Mouse (Mus musculus) heart, embryonic 14.5 days (tissue): Measurements from ENCODE around the gene Fcgr1. TPM values are rescaled to one million over a fixed set of nuclear protein-coding genes. Genes with fewer than 3 reads are reported as not detected.
"Not testable (repeated sequence)": the region's sequence is repeated elsewhere in the genome, so short reads cannot be mapped to it uniquely, and the experiment has no call there.

Experiments
- ATAC-seq: fragments of 200-750 bp; cut with Nextera tagmentation; 2 replicates; pipeline ENCODE4 v1.8.0; 2017; ENCODE audit warnings: low read depth, moderate TSS enrichment; ENCODE audit not compliant: insufficient number of reproducible peaks, insufficient read depth, low FRiP score
- H3K27ac ChIP-seq, 2 experiments: fragments of 200-500 bp in 1 of 2; fragments of 300-500 bp in 1 of 2; sonication (generic) in 1 of 2; replicated peaks in 1 of 2; 2 replicates each; pipeline ENCODE4 v1.5.1; 2012 to 2014; ENCODE audit warnings: low read depth in 2 of 2, low read length in 2 of 2, control low read depth in 1 of 2, mild to moderate bottlenecking in 1 of 2, mixed read lengths in 1 of 2; ENCODE audit not compliant: control insufficient read depth in 1 of 2, insufficient read depth in 1 of 2
- H3K27me3 ChIP-seq: fragments of 300-500 bp; sonication (generic); 2 replicates; pipeline ENCODE4 v1.6.1; 2014; ENCODE audit warnings: mild to moderate bottlenecking, low read length, control low read depth; ENCODE audit not compliant: control insufficient read depth, insufficient read depth
- H3K36me3 ChIP-seq: fragments of 300-500 bp; sonication (generic); 2 replicates; pipeline ENCODE4 v1.6.1; 2014; ENCODE audit warnings: mild to moderate bottlenecking, control low read depth, low read length, mixed read lengths; ENCODE audit not compliant: control insufficient read depth, insufficient read depth
- H3K4me1 ChIP-seq, 2 experiments: fragments of 200-500 bp in 1 of 2; fragments of 300-500 bp in 1 of 2; sonication (generic) in 1 of 2; 2 replicates each; pipeline ENCODE4 v1.6.1; 2012 to 2014; ENCODE audit warnings: low read length in 2 of 2, control low read depth in 1 of 2, mixed read lengths in 1 of 2; ENCODE audit not compliant: control insufficient read depth in 2 of 2, insufficient read depth in 2 of 2
- H3K4me2 ChIP-seq: fragments of 300-500 bp; sonication (generic); 2 replicates; pipeline ENCODE4 v1.6.1; 2014; ENCODE audit warnings: mild to moderate bottlenecking, low read length
- H3K4me3 ChIP-seq, 2 experiments: fragments of 200-500 bp in 1 of 2; fragments of 300-500 bp in 1 of 2; sonication (generic) in 1 of 2; 2 replicates each; pipeline ENCODE4 v1.5.1; 2012 to 2014; ENCODE audit warnings: low read length in 2 of 2, mild to moderate bottlenecking in 2 of 2, control low read depth in 1 of 2, low read depth in 1 of 2, moderate library complexity in 1 of 2; ENCODE audit not compliant: control insufficient read depth in 1 of 2, insufficient read depth in 1 of 2
- H3K9ac ChIP-seq: fragments of 300-500 bp; sonication (generic); 2 replicates; pipeline ENCODE4 v1.6.1; 2014; ENCODE audit warnings: mild to moderate bottlenecking, low read length
- H3K9me3 ChIP-seq: fragments of 300-500 bp; sonication (generic); 2 replicates; pipeline ENCODE4 v1.6.1; 2016; ENCODE audit warnings: low read length, control low read depth; ENCODE audit not compliant: control insufficient read depth
- WGBS: fragments of 180-500 bp; shearing (Covaris S2); extraction: QIAGEN DNeasy Blood & Tissue Kit; methylation state at CpG from one replicate; pipeline ENCODE4 v1.1.7; 2014; 5-methylcytosine and 5-hydroxymethylcytosine counted together
- polyA plus RNA-seq: library from polyadenylated mRNA; unstranded; fragments of >200 nt; fragmentation: Nextera tagmentation; extraction: Ambion mirVana; gene quantifications from 2 replicates; pipeline ENCODE4 v1.2.1, GENCODE M21; 2014

Gene Fcgr1
- polyA plus RNA-seq, 1 experiment from 2014 or later = 2.1 TPM

DNA sequence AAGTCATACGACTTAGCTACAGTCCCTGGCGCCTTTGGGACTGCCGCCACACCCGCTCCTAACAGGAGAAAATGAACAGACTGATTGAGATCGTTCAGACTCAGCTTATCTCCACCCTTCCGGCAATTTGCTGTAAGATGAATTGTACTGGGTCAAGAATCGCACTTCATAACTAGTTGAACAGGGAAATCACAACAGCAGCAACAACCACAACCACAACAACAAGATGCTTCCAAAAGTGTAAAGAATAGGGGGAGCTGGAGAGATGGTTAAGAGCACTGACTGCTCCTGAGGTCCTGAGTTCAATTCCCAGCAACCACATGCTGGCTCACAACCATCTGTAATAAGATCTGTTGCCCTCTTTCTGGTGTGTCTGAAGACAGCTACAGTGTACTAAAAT lies 37.7 kb upstream of the Fcgr1 start:
- H3K4me3 ChIP-seq = no peak overlapping the region
- H3K36me3 ChIP-seq = no peaks in the 10 kb centered on the region
- no peak overlapping the region for H3K4me2 ChIP-seq
- H3K27me3 ChIP-seq = peaks cover 73% of the 10 kb centered on the region
- no peak overlapping the region for H3K9ac ChIP-seq
- peaks cover 4 to 7% of the 10 kb centered on the region in 2 experiments; a peak in 1 of 4 replicates for H3K4me1 ChIP-seq
- 69% methylated on average over 7 of the region's 7 CpGs for WGBS
- no peak overlapping the region for H3K27ac ChIP-seq
- H3K9me3 ChIP-seq = no peaks in the 10 kb centered on the region
- no peak for ATAC-seq

DNA sequence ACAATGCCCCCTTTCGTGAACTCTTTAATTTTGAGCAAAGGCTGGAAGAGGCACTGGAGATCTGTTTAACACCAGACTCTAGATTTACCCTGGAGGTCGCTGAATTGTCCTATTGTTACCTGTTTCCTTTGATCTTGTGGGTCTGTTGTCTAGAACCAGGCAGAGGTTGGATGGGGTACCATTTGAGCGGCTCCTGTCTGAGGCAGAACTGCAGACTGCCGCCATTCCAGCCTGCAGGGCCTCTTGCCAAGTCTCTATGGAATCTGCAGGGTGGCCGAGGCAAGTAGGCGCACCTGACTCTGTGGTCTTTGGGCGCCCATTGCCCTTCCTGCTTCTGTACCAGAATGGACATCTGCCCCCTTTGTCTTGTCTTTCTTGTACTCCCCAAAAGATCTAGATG lies 36.8 kb upstream of the Fcgr1 start:
- Histone ChIP-seq H3K9me3 (no peaks in the 10 kb centered on the region), H3K27me3 (peaks cover 73% of the 10 kb centered on the region)
- ATAC-seq = no peak

DNA sequence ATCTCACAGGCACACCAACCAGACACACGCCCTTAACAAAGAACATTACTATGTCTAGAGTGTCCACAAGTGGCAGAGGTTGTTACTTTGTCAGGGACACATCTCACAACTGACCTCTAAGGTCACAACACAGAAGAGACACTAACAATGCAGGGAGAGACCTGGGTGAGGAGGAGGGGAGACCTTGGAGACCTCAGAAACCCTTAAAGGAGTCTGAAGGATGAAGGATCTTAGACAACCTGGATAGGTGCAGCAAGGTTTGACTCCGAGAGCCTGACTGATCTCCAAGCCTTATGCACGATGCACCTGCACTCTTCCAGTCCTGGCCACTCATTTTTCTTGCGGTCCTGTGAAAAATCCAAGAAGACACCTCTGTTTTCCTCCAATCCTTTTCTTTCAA lies 36.4 kb upstream of the Fcgr1 start:
- Histone ChIP-seq H3K27ac (no peak overlapping the region), H3K27me3 (peaks cover 75% of the 10 kb centered on the region), H3K9ac (no peak overlapping the region), H3K4me2 (no peak overlapping the region), H3K4me3 (no peak overlapping the region), H3K4me1 (peaks cover 4 to 7% of the 10 kb centered on the region in 2 experiments; a peak in 1 of 4 replicates), H3K36me3 (no peaks in the 10 kb centered on the region), H3K9me3 (no peaks in the 10 kb centered on the region)
- 83% methylated on average over 4 of the region's 4 CpGs for WGBS
- ATAC-seq = no peak

More for the DNA sequence above, 36.8 kb upstream of the Fcgr1 start:
- Histone ChIP-seq H3K4me3 (no peak overlapping the region), H3K27ac (no peak overlapping the region), H3K4me2 (no peak overlapping the region), H3K36me3 (no peaks in the 10 kb centered on the region), H3K4me1 (peaks cover 4 to 7% of the 10 kb centered on the region in 2 experiments; a peak in 1 of 4 replicates), H3K9ac (no peak overlapping the region)
- WGBS = 61% methylated on average over 7 of the region's 7 CpGs

DNA sequence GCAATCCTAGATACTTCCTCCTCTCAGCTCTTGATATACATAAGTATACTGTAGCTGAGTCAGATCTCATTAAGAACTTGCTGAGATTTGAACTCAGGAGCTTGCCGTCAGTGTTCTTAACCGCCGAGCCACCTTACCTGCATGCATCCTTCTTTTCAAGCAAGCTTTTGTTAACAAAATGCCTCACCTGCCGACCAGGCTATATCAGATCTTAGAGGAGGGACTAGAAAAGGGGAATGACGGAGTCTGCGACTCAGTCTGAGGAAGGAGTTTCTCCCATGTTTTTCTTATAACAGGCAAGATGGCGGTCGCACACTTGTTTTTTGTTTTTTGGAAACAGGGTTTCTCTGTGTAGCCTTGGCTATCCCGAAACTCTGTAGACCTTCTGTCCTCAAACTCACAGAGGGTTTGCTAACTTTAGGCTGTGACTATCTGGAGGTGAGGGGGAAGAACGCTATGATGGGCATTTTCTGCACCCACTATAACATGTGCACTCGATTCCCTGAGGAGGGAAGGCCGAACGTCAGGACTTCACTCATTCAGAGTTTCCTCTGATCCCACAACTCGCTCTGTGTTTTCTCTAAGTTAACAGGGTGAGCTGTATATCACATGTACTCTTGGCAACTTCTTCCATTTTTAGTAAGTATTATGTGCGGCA lies 35.1 kb upstream of the Fcgr1 start:
- Histone ChIP-seq H3K27ac (no peak overlapping the region), H3K4me1 (peaks cover 3 to 4% of the 10 kb centered on the region in 2 experiments; a peak in 1 of 4 replicates), H3K9ac (peak overlapping the region; percentile 67), H3K36me3 (no peaks in the 10 kb centered on the region), H3K27me3 (peaks cover 71% of the 10 kb centered on the region), H3K4me3 (peak overlapping the region in 1 of 2 experiments; percentile 43; a peak in 1 of 4 replicates), H3K9me3 (no peaks in the 10 kb centered on the region), H3K4me2 (peak overlapping the region; percentile 71)
- 15% methylated on average over 15 of the region's 15 CpGs for WGBS
- no peak for ATAC-seq

DNA sequence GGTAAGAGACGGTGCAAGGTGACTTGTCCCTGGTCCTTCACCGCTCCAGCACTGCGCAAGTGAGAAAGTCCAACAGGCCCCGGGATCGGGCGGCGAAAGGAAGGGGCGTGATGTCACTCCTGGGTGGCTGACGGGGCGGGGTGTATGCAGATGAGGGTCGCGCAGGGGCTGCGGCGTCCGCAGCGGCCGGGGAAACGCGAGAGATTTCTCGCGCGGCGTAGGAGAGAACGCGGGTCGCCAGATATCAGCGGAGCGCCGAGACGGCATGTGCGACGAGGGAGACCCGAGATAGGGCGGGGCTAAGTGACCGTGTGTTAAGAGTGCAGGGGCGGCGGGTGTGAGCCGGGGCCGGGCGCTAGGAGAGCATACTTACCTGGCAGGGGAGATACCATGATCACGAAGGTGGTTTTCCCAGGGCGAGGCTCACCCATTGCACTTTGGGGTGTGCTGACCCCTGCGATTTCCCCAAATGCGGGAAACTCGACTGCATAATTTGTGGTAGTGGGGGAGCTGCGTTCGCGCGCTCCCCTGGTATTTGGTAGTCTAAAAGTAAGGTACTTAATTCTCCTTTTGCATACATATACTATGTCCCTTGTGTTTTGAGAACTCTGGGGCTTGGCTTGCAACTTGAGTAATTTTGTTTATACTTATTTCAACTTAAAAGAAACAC lies 34.4 kb upstream of the Fcgr1 start:
- 0 out of 4 replicates have a peak overlapping the region, but pooled peaks of 1 of the 2 experiments have one; percentile 37 for H3K27ac ChIP-seq
- under 1% methylated on average over 43 of the region's 49 CpGs for WGBS

DNA sequence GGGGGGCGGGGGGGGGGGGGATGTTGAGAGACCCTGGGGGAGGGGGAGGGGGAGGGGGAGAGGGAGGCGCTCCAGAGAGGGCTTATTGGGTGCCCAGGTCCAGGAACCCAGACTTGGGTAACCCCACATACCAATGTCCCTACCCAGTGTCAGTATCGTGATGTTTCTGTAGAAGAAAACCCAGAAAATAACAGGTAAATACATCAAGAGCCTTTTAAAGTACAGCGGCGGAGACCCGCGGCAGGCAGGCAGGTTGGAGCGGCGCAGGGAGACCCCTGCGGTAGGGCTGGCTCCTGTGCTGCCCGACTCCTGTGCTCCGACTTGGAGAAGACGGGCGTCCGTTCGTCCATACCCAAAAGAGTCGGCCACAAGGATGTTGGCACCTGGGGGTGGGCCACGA lies 33.9 kb upstream of the Fcgr1 start:
- Histone ChIP-seq H3K9ac (peak overlapping the region; percentile 67), H3K36me3 (no peaks in the 10 kb centered on the region), H3K9me3 (no peaks in the 10 kb centered on the region), H3K4me2 (peak overlapping the region; percentile 71), H3K4me1 (peaks cover 0 to 2% of the 10 kb centered on the region in 2 experiments; a peak in 1 of 4 replicates), H3K4me3 (peak overlapping the region; percentile 43 to 52), H3K27me3 (peaks cover 70% of the 10 kb centered on the region), H3K27ac (no peak overlapping the region)
- ATAC-seq = no peak; the same call in 1 of the 2 replicates
- WGBS = under 1% methylated on average over 16 of the region's 18 CpGs

More for the DNA sequence above, 34.4 kb upstream of the Fcgr1 start:
- not testable (repeated sequence) for H3K4me1 ChIP-seq, H3K9me3 ChIP-seq, H3K36me3 ChIP-seq
- Histone ChIP-seq H3K27me3 (peaks cover 74% of the 10 kb centered on the region), H3K4me2 (peak overlapping the region; percentile 71), H3K4me3 (peak overlapping the region; percentile 43 to 52), H3K9ac (peak overlapping the region; percentile 67)
- ATAC-seq = peak; percentile 86

DNA sequence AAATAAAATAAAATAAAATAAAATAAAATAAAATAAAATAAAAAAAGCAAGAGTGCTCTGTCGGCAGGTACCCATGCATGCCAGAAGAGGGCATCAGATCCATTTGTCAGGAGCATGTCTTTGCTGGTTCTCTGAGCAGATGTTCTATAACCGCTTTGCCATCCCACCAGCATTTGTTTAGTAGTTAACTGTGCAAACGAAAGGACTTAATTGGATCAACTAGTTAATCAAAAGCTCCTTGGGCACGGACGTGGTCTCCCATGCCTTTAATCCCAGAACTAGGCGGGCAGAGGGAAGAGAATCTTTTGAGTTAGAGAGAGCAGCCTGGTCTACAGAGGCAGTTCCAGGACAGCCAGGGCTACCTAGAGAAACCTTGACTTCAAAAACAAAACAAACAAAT lies 33.4 kb upstream of the Fcgr1 start:
- H3K9me3 ChIP-seq = no peaks in the 10 kb centered on the region
- no peak overlapping the region for H3K27ac ChIP-seq
- H3K27me3 ChIP-seq = peaks cover 69% of the 10 kb centered on the region
- H3K4me2 ChIP-seq = peak overlapping the region; percentile 71
- 2% methylated on average over 6 of the region's 6 CpGs for WGBS
- no peaks in the 10 kb centered on the region for H3K4me1 ChIP-seq
- no peak for ATAC-seq
- no peaks in the 10 kb centered on the region for H3K36me3 ChIP-seq
- H3K4me3 ChIP-seq = no peak overlapping the region
- no peak overlapping the region for H3K9ac ChIP-seq
